Mouse (Mus musculus) CD4-positive, CD25-positive, alpha-beta regulatory T cell, adult 4 months (primary cell): ENCODE results near the gene Atad3a. TPM values are rescaled to one million over a fixed set of nuclear protein-coding genes. Genes with fewer than 3 reads are reported as not detected.
A peak's percentile ranks its signal among the peaks of the same experiment; 100 is the strongest.

Experiments used
- ATAC-seq: one replicate; pipeline ENCODE4 v1.8.0; 2017
- polyA plus RNA-seq, 2 experiments: library from polyadenylated mRNA; unstranded; fragments of 100-300 nt; shearing (Covaris generic); gene quantifications; one replicate each; pipeline ENCODE4 v1.2.1; 2017

The Atad3a gene
- polyA plus RNA-seq, 2 experiments from 2014 or later: 22.9 to 32.9 TPM

DNA sequence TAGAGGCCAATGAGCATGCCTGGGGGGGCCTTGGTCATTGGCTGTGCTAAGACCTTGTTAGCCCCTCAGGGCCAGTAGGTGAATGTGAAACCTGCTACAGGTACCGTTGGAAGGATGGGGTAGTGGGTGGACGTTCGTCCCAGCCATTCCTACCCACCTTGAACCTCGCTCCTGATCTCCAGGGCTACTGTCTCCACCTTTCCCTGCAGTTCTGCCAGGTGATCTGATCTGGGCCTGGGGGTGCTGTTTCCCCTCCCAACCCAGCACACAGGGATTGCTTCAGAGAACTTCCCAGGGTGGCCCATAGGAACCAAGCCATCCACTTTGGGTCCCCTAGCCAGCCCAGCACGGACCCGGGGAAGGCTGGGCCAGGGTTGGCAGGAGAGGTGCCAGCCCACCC, 21.7 kb downstream of the Atad3a start:
- ATAC-seq: no peak

DNA sequence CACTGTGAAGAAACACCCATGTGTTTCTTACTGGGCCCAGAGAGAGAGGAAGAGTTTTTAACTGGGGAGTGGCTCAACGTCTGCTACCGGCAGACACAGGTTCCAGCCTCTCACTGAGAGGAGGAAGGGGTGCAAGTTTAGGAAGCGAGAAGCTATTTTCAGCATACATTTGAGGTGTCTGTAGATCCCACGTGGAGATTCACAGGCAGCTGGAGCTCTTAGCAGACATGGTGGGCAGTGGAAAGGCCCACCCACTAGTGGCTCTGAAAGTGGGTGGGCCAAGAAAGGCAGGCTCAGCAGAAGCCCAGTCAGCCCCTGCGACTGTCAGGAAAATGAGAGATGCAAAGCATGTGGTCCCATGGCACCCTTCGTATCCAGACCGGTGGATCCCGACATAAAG, 22.6 kb downstream of the Atad3a start:
- no peak for ATAC-seq

DNA sequence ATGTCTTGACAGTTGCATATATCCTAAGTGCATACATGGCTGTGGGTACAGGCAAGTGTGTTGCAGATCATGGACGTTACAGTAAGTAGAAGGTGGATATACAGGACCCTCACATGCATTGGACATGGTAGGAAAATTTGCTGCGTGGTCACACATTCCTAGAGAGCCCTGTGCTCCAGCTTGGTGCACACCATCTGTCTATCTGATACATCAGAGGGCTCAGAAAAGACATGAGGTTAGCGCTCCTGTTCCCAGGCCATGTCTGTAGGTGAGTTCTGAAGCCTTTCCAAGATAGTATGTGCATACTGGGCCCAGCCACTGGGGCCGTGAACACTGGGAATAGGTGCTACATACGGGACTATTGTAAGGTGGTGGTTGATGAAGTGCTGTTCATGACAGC, 24.5 kb downstream of the Atad3a start:
- ATAC-seq: no peak

DNA sequence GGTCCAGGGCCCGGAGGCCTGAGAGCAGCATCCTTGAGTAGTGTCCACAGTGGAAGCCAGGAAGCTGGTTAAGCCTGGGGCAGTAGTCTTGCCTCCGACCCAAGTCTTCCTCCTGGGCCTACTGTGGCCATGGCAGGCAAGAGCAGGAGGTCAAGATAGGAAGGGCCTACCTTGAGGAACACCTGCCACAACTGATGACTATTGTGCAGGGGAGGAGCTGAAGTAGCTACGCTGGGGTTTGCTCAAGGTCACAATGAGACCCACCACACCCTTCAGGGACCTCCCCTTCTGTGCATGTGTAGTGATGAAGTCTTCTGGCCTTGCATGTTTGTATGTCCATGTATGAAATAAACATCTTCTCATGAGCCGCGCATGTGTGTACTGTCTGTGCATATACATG, 25.1 kb downstream of the Atad3a start:
- ATAC-seq: no peak

DNA sequence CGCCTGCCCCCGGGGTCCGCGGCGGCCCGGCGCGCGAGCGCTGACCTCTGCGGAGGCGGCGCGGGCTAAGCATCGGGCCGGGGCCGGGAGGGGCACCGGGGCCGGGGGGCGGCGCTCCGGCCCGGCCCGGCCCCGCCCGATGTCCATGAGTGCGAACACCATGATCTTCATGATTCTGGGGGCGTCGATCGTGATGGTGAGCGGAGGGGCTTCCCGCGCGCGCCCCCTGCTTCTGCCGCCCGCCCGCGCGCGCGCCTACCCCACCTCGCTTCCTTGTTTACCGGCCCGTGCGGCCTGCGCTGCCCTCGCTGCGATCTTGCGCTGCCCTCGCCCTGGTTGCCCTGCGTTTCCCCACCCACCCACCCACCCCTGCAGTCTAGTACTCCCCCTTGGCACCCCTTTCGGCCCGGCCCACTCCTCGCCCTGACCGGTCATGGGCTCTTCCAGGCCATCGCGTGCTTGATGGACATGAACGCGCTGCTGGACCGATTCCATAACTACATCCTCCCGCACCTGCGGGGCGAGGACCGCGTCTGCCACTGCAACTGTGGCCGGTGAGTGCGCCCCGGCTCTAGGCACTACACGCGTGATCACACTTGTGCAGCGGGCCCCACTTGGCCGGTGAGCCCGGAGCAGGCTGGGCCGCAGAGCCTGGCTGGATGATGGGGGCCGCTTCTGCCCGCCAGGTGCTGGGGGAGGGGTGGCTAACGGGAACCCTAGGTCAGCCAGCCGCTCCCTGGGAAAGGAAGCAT, 25.8 kb downstream of the Atad3a start:
- peak; percentile 27 for ATAC-seq

DNA sequence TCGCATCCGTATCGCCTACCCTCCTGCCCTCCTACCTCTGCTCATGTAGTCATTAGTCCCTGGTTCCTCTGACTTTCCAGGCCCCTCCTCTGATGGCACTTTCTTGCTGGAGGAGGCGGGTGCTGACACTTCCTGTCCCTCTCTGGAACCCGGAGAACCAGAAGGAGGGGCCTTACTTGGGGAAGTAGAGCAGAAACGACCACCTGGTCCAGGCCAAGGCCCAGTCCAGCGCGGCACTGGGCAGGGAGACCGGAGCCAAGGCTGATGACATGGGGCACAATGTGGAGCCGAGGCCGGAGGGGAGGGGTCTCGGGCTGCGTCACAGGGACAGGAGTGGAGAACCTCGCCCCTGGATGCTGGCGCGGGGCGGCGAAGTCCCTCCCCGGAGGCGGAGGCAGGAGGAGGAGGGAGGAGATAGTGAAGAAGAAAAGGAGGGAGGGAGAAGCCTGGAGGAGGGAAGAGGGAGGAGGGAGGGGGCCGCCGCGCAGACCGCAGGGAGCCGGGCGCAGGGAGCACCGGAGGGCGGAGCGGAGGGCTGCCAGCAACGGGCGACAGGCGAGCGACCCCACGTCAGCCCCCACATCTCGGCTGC, 26.4 kb downstream of the Atad3a start, which contains the start of gene Tmem240:
Gene Tmem240 (plus strand): TSS at position 451 of the 592 bp plus-strand sequence.
- peak; percentile 86 for ATAC-seq

DNA sequence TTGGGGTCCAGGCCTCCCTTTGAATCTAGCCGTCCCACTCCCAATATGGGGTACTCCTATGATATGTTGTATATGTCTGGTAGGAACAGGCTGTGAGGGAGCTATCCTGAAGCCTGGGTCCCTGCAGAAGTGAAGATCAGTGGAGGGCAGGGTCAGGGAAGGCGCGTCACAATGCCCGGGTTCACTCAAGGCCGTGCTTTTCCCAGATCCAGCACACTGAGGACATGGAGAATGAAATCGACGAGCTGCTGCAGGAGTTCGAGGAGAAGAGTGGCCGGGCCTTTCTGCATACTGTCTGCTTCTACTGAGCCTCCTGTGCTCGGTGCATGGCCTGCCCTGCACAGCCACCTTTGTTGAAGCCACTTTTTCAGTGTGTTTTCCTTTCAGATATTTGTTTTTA, 27.6 kb downstream of the Atad3a start:
- no peak for ATAC-seq

DNA sequence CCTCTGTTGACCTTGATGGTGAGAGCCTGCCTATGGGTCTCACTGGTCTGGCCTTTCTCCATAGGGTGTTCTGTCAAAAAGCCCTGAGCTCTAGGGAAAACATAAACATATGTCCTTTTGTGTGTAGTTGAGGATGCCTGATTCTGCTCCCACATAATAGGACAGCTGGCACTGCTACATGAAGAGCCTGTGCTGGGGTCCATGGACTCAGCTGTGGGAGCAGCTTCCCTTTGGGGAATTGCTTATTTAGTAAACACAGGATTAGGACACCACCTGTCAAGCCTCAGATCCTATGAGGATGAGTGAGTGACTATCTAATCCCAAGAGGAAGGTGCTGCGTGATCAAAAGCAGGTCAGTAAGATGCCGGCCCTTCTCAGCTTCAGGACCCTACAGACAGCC, 32.9 kb downstream of the Atad3a start:
- no peak for ATAC-seq

DNA sequence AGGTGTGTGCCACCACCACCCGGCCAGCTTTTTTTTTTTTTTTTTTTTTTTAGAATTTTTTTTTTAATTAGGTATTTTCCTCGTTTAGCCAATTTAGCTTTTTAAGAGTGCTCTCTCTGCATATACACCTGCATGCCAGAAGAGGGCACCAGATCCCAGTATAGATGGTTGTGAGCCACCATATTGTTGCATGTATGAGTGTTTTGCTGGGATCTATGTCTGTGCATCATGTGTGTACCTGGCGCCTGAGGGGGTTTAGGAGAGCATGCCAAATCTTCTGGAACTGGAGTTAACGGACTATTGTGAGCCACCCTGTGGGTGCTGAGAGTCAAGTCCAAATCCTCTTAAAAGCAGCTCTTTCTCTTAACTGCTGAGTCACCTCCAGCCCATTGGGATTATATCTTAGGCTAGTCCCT, 39.2 kb downstream of the Atad3a start:
- peak; percentile 74 for ATAC-seq

DNA sequence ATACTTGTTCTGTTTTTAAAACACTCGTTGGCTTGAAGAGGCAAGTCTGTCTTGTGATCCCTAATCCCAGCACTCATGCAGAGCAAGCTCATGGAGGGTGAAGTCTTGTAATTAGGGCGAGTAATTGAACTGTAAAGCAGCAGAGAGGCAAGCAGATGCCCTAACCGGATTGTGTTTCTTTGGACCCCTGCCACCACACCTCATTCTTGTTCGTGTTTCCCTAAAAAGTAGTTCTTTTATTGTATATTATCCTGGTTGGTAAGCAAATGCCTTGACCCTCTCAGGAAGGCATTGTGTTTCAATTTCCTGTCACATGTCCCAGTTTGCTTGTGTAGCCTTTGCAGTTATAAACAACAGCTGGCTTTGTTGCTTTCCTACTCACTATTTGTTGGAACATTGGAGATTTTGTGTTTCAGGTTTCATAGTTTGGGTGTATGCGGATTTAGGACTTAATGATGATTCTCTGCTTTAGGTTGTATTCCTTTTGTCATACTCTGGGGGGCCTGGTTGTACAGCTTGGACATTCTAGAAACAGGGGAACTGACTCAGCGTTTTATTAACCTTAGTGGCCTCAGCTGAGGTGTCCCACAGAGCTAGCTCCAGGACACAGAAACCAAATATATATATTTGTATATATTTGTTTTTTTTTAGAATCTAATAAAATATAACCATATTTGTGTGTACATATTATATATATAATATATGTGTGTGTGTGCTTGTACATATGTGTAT, 50.2 kb downstream of the Atad3a start:
- ATAC-seq: no peak

DNA sequence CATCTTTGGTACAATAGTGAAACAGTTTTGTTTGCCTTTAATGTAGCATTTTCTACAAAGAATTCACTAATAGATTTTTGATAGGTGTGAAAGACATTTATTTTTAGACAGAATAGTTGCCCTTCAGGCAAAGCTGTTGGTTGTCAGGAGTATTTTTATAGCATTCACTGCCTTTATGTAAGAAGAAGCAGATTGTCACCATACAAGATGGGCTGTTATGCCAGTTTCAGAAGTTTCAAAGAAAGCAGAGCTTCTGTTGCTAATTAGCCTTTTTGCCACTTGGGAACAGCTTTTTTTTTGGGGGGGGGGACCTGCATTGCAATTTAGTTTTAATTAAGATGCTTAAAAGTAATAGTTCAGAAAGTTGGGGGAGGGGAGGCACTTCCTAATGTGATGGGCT, 51.9 kb downstream of the Atad3a start:
- no peak for ATAC-seq

DNA sequence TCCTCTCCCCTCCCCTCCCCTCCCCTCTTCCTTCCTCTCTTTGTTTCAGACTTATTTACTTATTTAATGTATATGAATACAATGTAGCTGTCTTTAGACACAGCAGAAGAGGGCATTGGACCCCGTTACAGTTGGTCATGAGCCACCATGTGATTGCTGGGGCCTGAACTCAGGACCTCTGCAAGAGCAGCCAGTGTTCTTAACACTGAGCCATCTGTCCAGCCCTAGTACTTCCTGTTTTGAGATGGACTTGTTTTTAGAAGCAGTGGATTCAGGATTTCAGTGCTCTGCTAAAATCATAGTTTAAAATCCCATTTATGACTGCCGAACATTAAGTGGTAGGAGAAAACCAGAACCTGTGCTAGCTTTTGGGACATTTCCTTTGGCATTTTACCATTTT, 52.3 kb downstream of the Atad3a start:
- no peak for ATAC-seq

DNA sequence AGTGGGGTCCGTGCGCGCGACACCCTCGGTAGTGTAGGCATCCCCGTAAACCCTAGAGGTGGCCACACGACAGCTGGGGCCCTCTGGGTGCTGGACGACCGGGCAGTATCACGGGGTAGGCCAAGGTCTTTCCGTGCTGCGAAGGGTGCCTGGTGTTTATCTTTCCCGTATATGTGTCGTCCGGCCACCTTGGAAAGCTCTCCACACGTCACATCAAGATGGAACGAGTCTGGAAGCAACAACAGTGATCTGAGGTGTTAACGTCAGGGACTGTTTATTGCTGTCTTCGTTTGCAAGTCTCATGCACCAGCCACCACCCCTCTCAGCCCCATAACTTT, 55.3 kb downstream of the Atad3a start:
- ATAC-seq: peak; percentile 21

DNA sequence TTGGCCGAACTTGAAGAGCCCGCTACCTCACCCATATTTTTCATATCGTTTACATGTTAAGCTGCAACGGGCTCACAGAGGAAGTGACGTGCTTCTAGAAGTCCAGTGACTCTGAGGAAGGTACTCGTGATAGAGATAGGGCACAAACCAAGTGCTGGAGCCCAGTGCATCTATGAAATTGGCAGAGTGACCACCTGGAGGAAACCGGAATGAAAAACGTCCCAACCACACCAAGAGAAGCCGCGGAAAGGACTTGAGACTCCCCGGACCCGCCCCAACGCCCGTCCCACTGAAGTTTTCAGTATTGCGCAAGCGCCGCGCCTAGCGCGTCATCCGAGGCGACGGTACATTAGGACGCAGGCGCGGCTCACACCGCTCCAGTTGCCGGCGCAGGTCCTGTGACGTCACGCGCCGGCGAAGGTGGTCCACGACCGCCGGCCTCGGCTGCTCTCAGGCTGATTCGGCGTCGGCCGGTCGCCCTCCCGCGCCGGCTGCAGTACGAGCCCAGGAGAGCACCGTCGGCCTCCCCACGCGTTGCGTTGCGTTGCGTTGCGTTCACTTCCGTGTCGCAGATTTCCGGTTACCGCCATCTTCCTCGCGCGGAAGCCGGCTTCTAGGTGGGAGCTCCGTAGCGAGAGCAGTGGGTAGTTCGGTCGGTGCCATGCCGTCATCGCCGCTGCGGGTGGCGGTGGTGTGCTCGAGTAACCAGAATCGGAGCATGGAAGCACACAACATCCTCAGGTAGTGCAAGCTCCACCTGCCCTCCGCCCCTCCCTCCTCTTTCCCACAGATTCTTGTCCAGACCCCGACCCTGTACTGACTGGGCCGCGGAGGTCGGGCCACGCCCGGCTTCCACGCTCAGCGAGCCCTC, 55.9 kb downstream of the Atad3a start, which contains the start of gene Ssu72:
Gene Ssu72 (plus strand): TSS at position 80 of the 871 bp plus-strand sequence.
- peak; percentile 80 for ATAC-seq

DNA sequence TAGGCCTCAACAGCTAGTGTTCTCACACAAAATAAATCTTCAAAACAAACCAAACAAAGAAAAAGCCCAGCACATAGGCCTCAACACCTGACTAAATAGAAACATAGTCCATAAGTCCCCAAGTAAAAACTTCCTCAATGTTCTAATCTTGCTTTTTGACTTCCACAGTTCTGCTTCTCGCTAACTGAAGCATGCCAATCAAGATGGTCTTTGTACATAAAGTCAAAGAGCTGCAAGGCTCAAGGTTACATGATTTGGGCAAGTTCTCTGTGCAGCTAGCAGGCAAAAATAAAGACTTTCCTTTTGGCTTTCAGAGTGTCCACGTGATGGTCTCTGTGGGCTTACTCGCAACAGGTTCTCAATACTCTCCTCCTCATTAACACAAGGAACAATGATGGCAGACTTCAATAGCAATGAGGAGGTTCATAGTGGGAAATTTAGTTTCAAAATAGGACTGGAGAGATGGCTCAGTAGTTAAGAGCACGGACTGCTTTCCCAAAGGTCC, 57.4 kb downstream of the Atad3a start:
- ATAC-seq: no peak

DNA sequence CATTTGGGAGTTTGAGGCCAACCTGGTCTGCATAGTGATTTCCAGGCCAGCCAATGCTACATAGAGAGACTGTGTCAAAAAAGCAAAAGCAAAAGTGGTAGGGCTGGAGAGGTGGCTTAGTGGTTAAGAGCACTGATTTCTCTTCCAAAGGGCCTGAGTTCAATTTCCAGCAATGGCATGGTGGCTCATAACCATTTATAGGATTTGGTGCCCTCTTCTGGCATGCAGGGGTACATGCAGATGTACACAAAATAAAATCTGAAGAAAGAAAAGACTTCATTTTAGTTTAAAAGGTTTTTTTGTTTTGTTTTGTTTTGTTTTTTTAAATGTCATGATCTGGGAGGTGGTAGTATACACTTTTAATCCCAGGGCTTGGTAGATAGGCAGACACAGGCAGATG, 60.5 kb downstream of the Atad3a start:
- peak; percentile 26 for ATAC-seq

DNA sequence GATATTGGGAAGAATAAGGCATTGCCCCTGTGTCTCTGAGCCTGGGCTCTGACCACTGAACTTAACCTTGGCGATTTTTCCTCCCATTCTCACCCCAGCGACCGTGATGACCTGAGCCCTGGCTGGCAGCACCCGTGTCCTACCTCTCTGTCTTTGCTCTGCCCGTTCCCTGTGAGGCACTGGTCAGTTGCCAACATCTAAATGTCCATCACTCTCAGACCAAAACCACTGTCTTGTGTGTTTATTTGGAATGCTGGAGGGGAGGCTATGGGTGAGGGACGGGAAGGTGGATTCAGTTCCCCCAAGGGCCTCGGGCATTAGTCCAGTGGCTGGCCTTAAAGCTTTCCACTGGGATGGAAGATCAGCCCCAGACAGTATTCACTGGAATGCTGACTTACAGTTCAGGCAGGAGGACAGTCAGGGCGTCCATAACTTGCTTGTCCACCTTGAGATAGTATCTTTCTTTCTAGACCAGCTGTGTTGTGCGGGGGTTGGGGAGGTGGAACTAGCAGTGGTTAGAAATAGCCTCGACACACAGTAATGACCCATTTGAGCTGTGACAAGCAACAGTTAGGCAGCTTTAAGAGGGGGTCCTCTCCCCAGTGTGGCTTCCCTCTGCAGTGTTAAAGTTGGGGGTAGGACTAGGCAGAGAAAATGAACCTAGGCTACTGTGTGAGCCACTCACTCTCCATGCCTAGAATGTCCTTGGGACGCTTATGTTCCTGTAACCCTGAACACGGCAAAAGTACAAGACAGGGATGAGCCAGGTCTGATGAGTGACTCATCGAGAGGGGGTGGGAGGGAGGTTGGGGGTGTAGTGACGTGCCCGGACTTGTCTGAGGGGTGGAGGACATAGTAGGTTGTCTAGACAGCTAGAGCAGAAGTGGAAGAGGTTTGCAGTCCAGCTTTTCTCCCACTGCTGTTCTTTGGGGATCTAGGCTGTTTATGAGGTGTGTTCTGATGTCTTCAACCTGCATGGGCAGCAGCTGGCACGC, 64.3 kb downstream of the Atad3a start:
- no peak for ATAC-seq

DNA sequence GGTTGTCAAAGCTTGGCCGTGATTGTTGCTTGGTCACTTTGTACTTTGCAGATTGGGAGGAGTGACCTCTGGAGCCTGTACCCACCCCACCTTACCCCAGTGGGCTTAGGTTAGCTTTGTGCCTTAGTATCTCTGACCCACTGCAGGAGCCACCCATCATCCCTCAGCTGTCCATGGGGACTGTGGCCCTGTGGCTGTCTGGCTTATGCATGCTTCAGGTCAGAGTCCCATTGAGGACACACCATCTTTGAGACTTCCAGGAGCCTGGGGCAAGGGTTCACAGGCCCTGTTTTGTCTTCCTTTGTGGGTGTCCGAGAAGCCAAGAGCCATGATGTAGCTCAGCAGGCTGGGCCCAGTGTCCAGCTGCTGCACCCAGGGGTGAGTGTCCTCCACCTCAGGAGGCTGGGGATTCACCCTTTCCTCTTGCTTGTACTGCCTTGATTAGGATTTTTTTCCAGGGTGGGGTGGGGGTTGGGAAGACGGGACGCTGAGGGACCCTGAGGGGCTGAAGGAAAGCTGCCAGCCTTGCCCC, 65.3 kb downstream of the Atad3a start:
- no peak for ATAC-seq

DNA sequence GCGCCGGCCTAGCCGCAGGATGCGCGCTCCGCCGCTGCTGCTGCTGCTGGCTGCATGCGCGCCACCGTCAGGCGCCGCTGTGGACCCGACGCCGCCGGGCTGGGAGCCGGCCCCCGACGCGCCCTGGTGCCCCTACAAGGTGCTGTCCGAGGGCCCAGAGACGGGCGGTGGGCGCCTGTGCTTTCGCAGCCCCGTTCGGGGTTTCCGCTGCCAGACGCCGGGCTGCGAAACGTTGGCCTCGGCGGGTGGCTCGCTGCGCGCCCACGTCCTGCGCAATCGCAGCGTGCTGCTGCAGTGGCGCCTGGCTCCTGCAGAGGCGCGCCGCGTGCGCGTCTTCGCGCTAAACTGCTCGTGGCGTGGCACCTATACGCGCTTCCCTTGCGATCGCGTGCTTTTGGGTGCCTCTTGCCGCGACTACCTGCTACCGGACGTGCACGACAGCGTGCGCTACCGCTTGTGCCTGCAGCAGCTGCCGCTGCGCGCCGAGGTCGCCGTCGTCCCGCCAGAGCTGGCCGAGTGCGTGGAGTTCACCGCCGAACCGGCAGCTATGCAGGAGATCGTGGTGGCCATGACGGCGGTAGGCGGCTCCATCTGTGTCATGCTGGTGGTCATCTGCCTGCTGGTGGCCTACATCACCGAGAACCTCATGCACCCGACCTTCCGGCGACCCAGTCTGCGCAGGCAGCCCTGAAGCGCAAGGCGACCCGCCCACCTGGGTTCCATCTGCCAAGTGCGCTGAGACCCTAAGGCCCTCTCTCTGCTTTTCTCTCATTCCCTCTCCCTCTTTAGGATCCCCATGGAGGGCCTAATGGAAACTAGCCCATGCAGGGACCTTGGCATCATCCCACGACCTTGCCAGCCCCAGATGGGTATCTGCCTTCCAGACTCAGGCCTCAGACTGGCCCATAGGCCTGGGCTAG, 66.2 kb downstream of the Atad3a start:
- peak; percentile 92 for ATAC-seq

DNA sequence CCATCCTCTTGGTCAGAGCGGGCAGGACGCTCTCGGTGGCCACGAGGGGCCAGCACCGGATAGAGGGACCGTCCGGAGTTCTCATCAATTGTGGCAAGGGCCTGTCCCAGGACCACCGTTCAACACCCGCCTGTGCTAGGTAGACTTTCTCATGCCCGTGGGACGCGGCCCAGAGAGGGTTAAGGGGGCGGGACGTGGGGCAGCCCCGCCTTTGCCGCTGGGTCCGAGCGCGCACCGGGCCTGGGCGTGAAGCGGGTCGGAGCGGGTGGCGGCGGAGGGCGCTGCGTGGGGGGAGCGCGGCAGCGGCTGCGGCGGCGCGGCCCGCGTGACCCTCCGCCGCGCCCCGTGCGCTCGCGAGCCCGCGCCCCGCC, 66.8 kb downstream of the Atad3a start, which contains the start of gene Fndc10:
Gene Fndc10 (plus strand): TSS at position 232 of the 371 bp plus-strand sequence.
- peak; percentile 53 for ATAC-seq
